Mouse (Mus musculus) ES-Bruce4 (cell line): ENCODE measurements around the gene Jph2. TPM values are rescaled to one million over a fixed set of nuclear protein-coding genes. Genes with fewer than 3 reads are reported as not detected.

ENCODE experiments used
- H3K27ac ChIP-seq: 2 replicates; pipeline ENCODE4 v1.5.1; 2012; ENCODE audit warnings: low read length, inconsistent platforms; ENCODE audit not compliant: insufficient read depth
- H3K27me3 ChIP-seq: 2 replicates; pipeline ENCODE4 v1.6.1; 2012; ENCODE audit warnings: mild to moderate bottlenecking, low read length, inconsistent platforms; ENCODE audit not compliant: control insufficient read depth, poor library complexity, insufficient read depth, severe bottlenecking
- H3K36me3 ChIP-seq: 2 replicates; pipeline ENCODE4 v1.6.1; 2012; ENCODE audit warnings: inconsistent platforms, mild to moderate bottlenecking, low read length, moderate library complexity; ENCODE audit not compliant: control insufficient read depth, poor library complexity, insufficient read depth, severe bottlenecking
- H3K4me1 ChIP-seq: one replicate; pipeline ENCODE4 v1.8.1; 2011; ENCODE audit warnings: low read length; ENCODE audit not compliant: control insufficient read depth, insufficient read depth
- H3K4me3 ChIP-seq: 2 replicates; pipeline ENCODE4 v1.5.1; 2011; ENCODE audit warnings: low read depth, mild to moderate bottlenecking, low read length
- H3K9ac ChIP-seq: 2 replicates; pipeline ENCODE4 v1.6.1; 2012; ENCODE audit warnings: low read depth, mild to moderate bottlenecking, inconsistent platforms; ENCODE audit not compliant: poor library complexity, severe bottlenecking
- H3K9me3 ChIP-seq: replicated peaks from 2 replicates; pipeline ENCODE4 v1.6.1; 2012; ENCODE audit warnings: mild to moderate bottlenecking, low read length, inconsistent platforms; ENCODE audit not compliant: control insufficient read depth, poor library complexity, insufficient read depth, severe bottlenecking
- CTCF ChIP-seq: IDR thresholded peaks from one replicate; pipeline ENCODE4 v1.8.1; 2011; ENCODE audit warnings: low read depth, low read length
- EP300 ChIP-seq: IDR thresholded peaks from 2 replicates; pipeline ENCODE4 v1.6.1; 2011; ENCODE audit warnings: low read depth, low read length; ENCODE audit not compliant: insufficient read depth
- POLR2A ChIP-seq: IDR thresholded peaks from one replicate; pipeline ENCODE4 v1.8.1; 2011; ENCODE audit warnings: low read length; ENCODE audit not compliant: insufficient read depth
- polyA plus RNA-seq: library from polyadenylated mRNA; stranded (reverse); fragments of >200 nt; gene quantifications from 2 replicates; pipeline ENCODE4 v1.2.4, GENCODE M21; 2011; ENCODE audit warnings: low read depth; ENCODE audit not compliant: missing spikeins, insufficient read depth, insufficient read length

The Jph2 gene
- polyA plus RNA-seq, 1 experiment: 6.6 TPM

DNA sequence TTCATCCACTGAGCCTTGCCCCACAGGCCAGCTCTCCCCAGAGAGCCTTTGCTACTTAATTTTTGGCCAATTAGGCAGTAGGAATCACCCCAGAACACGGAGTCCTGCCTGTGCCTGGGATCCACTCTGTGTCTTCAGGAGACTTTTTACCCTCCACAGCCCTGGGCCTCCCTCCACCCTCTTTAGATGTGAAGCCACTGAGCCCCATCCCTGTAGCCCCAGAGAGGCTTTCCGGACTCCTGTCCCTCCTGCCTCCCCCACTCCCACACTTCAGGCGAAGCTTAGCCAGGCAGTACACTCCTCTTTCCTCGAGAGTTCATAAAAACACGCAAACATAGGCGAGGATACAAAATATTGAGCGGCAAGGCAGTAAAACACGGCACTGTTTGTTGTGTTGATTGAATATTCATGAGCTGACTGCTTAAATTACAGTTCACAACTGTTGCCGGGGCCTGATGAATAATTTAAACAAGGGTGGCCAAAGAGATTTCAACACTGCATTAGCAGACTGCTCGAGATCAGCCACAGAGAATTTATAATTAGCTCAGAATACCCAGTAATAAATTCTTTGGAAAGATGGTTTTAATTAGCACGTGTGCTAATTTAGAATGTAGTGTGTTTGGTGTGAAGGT, 100.7 kb downstream of the Jph2 start:
- TF ChIP-seq EP300: no peak
- TF ChIP-seq POLR2A: no peak
- TF ChIP-seq CTCF: no peak
- no peaks in the 10 kb centered on the region for H3K4me1 ChIP-seq
- H3K9me3 ChIP-seq: no peaks in the 10 kb centered on the region
- no peak overlapping the region for H3K9ac ChIP-seq
- no peak overlapping the region for H3K27ac ChIP-seq
- H3K36me3 ChIP-seq: no peaks in the 10 kb centered on the region
- no peak overlapping the region for H3K4me3 ChIP-seq
- H3K27me3 ChIP-seq: no peaks in the 10 kb centered on the region

DNA sequence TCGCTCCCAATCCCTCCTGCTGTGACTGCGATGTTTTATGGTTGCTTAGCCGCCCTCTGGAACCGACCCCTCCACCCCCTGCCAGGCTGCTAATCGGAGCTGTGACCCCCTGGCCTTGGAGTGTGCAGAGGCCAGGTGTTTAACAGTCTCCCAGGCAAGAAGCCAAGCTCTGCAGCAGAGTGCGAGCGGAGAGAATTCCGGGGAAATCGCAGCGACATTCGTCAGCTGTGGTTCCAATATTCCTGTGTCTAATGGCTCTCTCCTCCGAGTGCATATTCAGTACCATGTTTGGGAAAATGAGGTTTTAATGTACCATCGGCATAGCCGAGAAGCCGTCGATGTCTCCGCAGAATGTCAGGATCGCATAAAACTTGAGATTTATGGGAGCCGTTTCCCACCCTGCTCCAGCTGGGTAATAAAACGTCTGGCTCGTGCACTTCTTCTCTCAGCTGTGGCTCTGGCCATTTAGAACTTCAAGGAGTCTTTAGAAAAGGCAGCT, 108.9 kb downstream of the Jph2 start:
- Histone ChIP-seq H3K36me3 (no peaks in the 10 kb centered on the region), H3K9me3 (no peaks in the 10 kb centered on the region), H3K4me1 (peaks cover 3% of the 10 kb centered on the region), H3K27ac (no peak overlapping the region), H3K27me3 (no peaks in the 10 kb centered on the region), H3K9ac (no peak overlapping the region), H3K4me3 (no peak overlapping the region)
- TF ChIP-seq EP300 (no peak), CTCF (no peak), POLR2A (no peak)

Other genes with a start within 250 kb of the Jph2 start
- gene Tox2, start 194.9 kb downstream of the Jph2 start, polyA plus RNA-seq: 0.28 and 0.56 TPM in 2 replicates
- 48.3 and 50.6 TPM in 2 replicates for gene Oser1, start 26.7 kb upstream of the Jph2 start, polyA plus RNA-seq
- gene Gdap1l1, start 40.5 kb upstream of the Jph2 start, polyA plus RNA-seq: 2.4 and 2.7 TPM in 2 replicates
- 4.4 and 4.9 TPM in 2 replicates for gene Fitm2, start 74.6 kb upstream of the Jph2 start, polyA plus RNA-seq
- gene R3hdml, start 94.3 kb upstream of the Jph2 start, polyA plus RNA-seq: not detected in 2 replicates
- not detected in 2 replicates for gene Hnf4a, start 108.8 kb upstream of the Jph2 start, polyA plus RNA-seq
- 9.4 and 11.9 TPM in 2 replicates for gene Ttpal, start 204.3 kb upstream of the Jph2 start, polyA plus RNA-seq
- 130 and 146 TPM in 2 replicates for gene Serinc3, start 247.1 kb upstream of the Jph2 start, polyA plus RNA-seq